Mouse (Mus musculus) granulocyte monocyte progenitor cell, adult 5-6 weeks (primary cell): Measurements from ENCODE around the gene Adcy5. TPM values are rescaled to one million over a fixed set of nuclear protein-coding genes. Genes with fewer than 3 reads are reported as not detected.

Experiments used
- ATAC-seq: replicated peaks from 2 replicates; pipeline ENCODE4 v1.8.0; 2016; ENCODE audit warnings: mild to moderate bottlenecking, moderate TSS enrichment, inconsistent platforms; ENCODE audit not compliant: poor library complexity, severe bottlenecking
- total RNA-seq, 2 experiments: library from RNA; stranded (forward) in 1 of 2; stranded (reverse) in 1 of 2; fragments of 200-712, 200-1000 nt in 1 of 2; fragments of >200 nt in 1 of 2; fragmentation: Nextera tagmentation in 1 of 2; gene quantifications; 2 replicates each; pipeline ENCODE4 v1.2.3; 2014 to 2017

Gene Adcy5
- total RNA-seq, 2 experiments from 2014 or later, result not detected

DNA sequence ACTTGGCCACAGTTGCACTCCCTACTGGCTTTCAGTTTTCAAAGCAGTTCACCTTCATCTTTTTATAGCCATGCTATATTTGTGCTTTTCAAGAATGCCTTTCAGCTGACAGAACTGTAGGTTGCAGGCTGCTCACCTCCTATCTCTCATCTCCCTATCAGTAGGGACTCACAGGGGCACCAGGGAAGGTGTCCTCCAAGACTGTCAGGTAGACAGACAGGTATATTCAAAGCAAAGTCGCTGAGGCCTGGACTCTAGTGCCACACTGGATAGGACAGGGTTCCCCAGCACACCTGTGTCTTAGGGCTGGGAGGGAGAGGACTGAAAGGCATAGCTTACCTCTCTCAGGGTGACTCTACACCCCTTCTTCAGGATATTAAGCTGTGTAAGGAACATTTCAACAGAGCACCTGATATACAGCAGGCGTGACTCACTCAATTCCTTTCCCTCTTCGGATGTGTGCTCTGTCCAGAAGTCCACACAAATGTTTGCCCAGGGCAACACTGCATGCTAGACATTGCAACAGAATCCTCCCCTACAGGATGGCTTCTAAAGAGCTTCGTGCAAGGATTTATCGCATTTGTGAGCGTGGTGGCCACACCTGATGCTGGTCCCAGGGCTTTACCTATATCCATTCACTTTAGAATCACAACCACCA is 153.9 kb downstream of the Adcy5 start:
- ATAC-seq, result no peak

DNA sequence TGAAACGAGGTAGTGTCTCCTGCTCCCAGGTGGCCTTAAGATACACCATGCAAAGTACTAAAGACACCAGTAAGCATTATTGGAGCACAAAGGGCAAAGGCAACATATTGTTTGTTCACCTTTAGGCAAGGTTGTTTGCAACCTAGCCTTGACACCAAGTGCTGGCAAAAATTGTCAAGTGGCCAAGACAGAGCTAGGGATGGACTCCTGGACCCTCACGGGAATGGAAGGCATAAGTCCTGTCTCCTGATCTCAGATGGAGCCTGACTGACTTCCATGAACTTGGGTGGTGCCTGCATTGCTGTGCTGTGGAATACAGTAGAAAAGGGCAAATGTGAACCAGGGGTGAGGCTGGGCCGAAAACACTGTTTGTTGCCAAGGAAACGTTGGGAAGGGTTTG is 155.0 kb downstream of the Adcy5 start:
- ATAC-seq, result no peak

DNA sequence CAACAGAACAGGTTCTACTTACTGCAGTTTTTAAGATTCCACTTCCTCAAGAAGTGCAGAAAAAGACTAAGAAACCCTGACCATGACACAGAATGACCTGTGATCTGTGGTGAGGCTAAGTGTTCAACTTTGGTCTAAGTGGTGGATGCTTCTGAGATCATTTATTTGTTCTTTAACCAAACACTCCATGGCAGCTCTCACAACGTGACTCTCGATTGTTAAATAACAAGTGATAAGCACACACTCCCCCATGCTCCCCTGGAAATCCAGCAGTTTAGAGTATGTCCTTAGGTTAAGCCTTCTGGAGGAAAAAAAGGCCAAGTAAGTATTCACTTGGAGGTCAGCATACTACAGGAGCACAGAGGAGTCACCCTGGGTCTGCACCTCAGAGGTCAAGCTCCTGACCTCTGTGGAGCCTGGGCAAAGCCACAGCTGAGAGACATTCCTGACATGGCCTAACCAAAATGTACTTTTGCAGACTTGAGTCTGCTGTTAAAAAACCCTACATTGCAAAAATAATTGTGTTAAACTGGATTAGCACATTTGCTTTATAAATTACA is 156.0 kb downstream of the Adcy5 start:
- no peak for ATAC-seq

DNA sequence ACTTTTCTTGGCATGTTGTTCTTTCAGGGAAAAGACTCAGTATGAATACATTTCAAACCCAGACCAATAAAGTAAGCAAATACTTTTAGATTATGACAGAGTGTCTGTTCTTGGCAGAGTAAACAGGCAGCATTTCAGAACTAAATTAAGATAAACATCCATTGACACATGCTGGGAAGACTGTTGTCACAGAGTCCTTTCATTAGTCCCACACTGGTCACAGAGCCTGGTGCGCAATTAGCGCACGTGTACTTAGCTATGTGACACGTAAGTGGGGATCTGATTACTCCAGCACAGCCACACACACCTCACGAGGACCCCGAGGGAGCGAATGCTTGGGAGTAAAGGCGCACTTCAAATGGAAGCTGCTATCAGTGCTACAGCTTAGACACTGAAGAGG is 156.9 kb downstream of the Adcy5 start:
- ATAC-seq, result no peak

DNA sequence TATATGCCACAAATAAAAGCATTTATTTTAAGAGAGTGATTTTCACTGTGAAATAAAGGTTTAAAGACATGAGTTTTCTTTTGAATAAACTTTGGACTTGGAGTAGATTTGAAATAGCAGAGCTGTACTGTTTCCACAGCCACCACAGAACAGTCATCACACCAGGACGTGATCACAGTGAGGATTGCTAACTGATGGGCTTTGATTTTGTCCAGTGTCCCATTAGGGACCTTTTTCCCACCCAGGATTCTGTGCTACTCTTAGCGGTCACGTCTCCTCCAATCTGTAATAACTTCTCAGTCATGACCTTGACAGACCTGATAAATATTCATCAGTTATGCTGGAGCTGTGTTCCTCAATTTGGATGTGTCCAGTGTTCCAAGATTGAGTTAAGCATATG is 160.8 kb downstream of the Adcy5 start:
- ATAC-seq, result no peak

DNA sequence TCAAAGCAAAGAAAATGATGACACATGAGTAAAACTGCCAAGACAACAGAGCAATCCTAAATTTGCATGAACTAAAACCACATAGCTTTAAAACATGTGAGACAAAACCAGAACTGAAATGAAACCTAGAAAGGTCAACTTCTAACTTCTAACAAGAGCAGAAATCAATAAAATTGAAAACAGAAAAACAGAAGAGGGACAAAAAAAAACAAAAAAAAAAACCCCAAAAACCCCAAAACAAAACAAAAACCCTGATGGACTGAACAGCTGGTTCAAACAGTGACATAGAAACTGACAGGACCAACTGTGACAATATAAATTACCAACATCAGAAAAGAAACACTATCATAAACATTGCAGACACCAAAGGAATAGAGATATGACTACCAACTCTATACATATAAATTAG is 162.2 kb downstream of the Adcy5 start:
- ATAC-seq, result no peak

DNA sequence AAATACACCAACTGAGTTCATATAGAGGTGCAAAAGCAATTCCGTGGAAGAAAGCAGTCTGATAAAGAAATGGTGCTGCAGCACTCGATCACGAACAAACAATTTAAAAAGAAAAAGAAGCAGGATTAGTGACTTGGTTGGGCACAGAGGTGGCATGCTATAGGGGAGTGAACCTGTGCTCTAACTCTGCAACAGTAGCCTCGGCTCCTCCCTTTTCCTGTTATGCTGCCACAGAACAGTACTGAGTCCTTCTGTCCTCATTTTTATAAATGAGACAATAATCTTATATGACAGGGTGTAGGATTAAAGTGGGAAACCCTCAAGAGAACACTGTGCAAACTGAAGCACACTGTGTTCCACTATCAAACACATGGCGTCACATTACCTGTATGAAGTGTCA is 162.8 kb downstream of the Adcy5 start:
- no peak for ATAC-seq

DNA sequence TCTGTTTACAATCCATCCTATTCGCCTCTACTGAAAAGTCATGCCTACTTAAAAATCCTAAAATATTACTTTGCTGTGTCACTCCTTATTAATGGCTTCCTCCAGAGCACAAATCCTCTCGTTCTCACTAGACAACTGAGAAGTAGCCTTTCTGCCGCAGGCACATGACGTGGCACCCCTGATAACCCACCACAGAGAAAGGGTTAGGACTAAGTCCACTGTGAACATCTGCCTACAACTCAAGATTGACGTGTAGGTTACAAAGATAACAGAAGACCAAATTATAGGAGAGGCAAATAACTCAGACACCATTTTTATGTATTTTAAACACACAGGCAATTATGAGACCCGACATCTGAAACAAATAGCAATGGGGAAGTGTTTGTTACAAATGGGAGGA is 163.7 kb downstream of the Adcy5 start:
- ATAC-seq, result no peak

DNA sequence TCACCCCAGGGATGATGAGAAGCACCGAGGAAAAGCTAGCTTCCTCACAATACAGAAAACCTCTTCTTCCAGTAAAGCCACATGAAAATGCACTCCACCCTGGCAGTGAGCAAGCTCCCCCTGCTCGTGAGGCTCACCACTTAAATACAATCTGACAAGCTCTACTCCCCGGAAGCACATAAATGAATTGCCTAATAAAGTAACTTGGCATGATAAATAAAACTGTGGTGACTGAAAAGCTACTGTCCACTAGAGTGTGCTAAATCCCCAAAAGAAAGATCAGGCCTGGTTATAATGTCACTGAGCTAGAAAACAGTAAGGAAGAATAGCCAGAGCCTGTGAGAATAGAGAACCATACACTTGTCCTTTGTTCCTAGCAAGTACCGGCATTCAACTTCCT is 164.7 kb downstream of the Adcy5 start:
- ATAC-seq, result peak; percentile 40; the same call in 1 of the 2 replicates

DNA sequence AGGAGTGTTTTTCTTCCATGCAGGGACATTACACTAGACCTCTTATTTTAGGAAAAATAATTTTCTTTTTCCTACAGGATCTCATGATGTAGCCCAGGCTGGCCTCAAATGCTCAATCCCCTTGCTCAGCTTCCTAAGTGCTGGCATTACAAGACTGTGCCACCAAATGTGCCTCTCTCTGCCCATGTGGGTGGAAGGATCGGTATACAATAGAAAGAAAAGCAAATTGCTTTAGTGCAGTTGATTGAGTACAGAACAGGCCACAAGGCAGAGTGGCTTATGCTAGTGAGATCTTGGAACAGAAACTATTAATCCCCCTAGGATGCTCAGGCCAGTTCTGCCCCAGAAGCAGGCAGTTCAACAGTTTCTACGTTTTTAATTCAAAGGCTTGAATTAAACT is 165.1 kb downstream of the Adcy5 start:
- no peak for ATAC-seq

DNA sequence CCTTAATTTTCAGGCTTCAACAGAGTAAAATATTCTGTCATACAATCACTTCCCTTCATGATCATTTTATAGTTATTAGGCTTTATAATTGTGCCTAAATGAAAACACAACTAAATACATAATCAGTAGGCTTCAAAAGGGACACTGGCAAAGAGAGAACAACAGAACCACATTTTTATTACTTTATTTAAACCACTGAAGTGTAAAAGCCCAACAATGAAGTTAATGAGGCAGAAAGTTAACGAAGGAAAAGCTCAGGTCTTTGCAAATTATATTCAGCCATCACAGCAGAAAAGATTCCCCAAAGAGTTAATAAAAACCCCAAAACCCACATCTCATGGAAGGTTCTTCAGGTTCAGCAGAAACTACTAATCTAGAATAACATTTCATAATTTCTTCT is 175.8 kb downstream of the Adcy5 start:
- ATAC-seq, result no peak

Other genes with a start within 250 kb of the Adcy5 start
- 28.6 and 28.8 TPM in 2 replicates for gene Hacd2, start 132.4 kb upstream of the Adcy5 start, total RNA-seq (2014; fragmentation: Nextera tagmentation)
- gene Hacd2, start 132.4 kb upstream of the Adcy5 start, total RNA-seq (2017), result 8.7 and 9.6 TPM in 2 replicates
- gene Sec22a, start 209.0 kb downstream of the Adcy5 start, total RNA-seq (2014; fragmentation: Nextera tagmentation), result 16.0 and 18.3 TPM in 2 replicates
- gene Sec22a, start 209.0 kb downstream of the Adcy5 start, total RNA-seq (2017), result 9.7 and 10.7 TPM in 2 replicates